Mouse (Mus musculus) Muller cell, postnatal 12 days (primary cell): Measurements from ENCODE around the gene Hs3st3b1.

Experiments used
- DNase-seq: peaks from one replicate; pipeline ENCODE4 v3.0.0-alpha.2; 2015; ENCODE audit errors: inconsistent ontology term

The Hs3st3b1 gene

GRCm38 (mm10) chr11:63883385-63883784 lies 38.7 kb downstream of the Hs3st3b1 start:
- DNase-seq = no peak

GRCm38 (mm10) chr11:63880296-63880695 lies 41.8 kb downstream of the Hs3st3b1 start:
- DNase-seq = no peak

GRCm38 (mm10) chr11:63879261-63879660 lies 42.8 kb downstream of the Hs3st3b1 start:
- no peak for DNase-seq

- DNase-seq = no peak
Observed at GRCm38 (mm10) chr11:63878616-63879015, 43.5 kb downstream of the Hs3st3b1 start.

GRCm38 (mm10) chr11:63862746-63863145 lies 59.3 kb downstream of the Hs3st3b1 start:
- DNase-seq = no peak

GRCm38 (mm10) chr11:63861982-63862381 lies 60.1 kb downstream of the Hs3st3b1 start:
- no peak for DNase-seq

- DNase-seq = no peak
Observed at GRCm38 (mm10) chr11:63851041-63851730, 70.9 kb downstream of the Hs3st3b1 start.

GRCm38 (mm10) chr11:63850261-63850660 lies 71.8 kb downstream of the Hs3st3b1 start:
- DNase-seq = no peak

- DNase-seq = no peak
Observed at GRCm38 (mm10) chr11:63845379-63845778, 76.7 kb downstream of the Hs3st3b1 start.

GRCm38 (mm10) chr11:63844701-63845100 lies 77.4 kb downstream of the Hs3st3b1 start:
- DNase-seq = no peak

GRCm38 (mm10) chr11:63837526-63837925 lies 84.6 kb downstream of the Hs3st3b1 start:
- no peak for DNase-seq
